Mouse (Mus musculus): ENCODE results near the gene Ppm1n. TPM values are rescaled to one million over a fixed set of nuclear protein-coding genes. Genes with fewer than 3 reads are reported as not detected.

The Ppm1n gene
- total and polyA plus RNA-seq, 3 experiments: not detected

DNA sequence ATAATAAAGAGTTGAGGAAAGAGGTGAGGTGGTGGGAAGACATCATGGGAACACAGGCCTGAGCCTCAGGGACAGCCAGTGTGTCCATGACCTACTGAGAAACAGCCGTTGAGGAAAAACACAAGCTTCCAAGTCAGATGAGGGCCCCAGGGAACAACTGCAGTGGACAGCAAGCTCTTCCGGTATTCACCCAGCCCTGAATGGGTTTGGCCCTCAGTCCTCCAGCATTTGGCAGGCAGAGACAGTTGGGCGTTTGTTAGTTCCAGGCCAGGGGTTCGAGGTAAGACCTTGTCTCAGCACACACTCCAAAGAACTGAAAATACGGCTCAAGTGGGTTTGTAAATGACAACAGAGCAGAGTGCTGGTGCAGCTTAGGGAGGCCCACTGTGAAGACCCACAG, 26.4 kb downstream of the Ppm1n start:
- Histone ChIP-seq H3K36me3 (ENCODE audit: control insufficient read depth in 1 of 2, insufficient read depth in 2 of 2, low read length in 2 of 2) (peaks cover 0 to 3% of the 10 kb centered on the region in 2 experiments; a peak in 2 of 4 replicates), H3K79me2 (ENCODE audit: control insufficient read depth, insufficient read depth, low read length, poor library complexity) (no peaks in the 10 kb centered on the region), H3K27me3 (ENCODE audit: control insufficient read depth in 1 of 2, insufficient read depth in 2 of 2, low read length in 2 of 2) (no peaks in the 10 kb centered on the region), H3K4me3 (ENCODE audit: control insufficient read depth in 1 of 2, insufficient read depth in 1 of 2, low read depth in 2 of 2, low read length in 2 of 2) (no peak overlapping the region), H3K9me3 (replicated peaks; ENCODE audit: insufficient read depth, low read length) (no peaks in the 10 kb centered on the region), H3K9ac (ENCODE audit: control insufficient read depth, low read depth, low read length, poor library complexity, severe bottlenecking) (no peak overlapping the region), H3K27ac (ENCODE audit: control insufficient read depth, low read depth, low read length) (no peak overlapping the region), H3K4me1 (ENCODE audit: control insufficient read depth in 1 of 2, insufficient read depth in 2 of 2, low read length in 2 of 2) (no peaks in the 10 kb centered on the region)
- TF ChIP-seq NELFE (IDR thresholded peaks at IDR 0.05; ENCODE audit: low read depth, low read length): no peak
- TF ChIP-seq EP300 (IDR thresholded peaks at IDR 0.05; ENCODE audit: low read depth in 1 of 2, low read length in 2 of 2): no peak
- no peak for TF ChIP-seq CTCF (IDR thresholded peaks at IDR 0.05 in 2 of 3, conservative IDR thresholded peaks at IDR 0.05 in 1 of 3; ENCODE audit: control insufficient read depth in 1 of 3, insufficient read depth in 1 of 3, low read depth in 2 of 3, low read length in 3 of 3, poor library complexity in 1 of 3, severe bottlenecking in 1 of 3)
- no peak for TF ChIP-seq ZMIZ1 (IDR thresholded peaks at IDR 0.05; ENCODE audit: low read depth, low read length)
- TF ChIP-seq TAL1 (IDR thresholded peaks at IDR 0.05; ENCODE audit: low read length): no peak
- TF ChIP-seq MXI1 (IDR thresholded peaks at IDR 0.05; ENCODE audit: low read depth, low read length): no peak
- TF ChIP-seq ETS1 (IDR thresholded peaks at IDR 0.05; ENCODE audit: low read depth, low read length): no peak
- TF ChIP-seq RAD21 (IDR thresholded peaks at IDR 0.05; ENCODE audit: low read depth, low read length): no peak
- no peak for TF ChIP-seq USF1 (IDR thresholded peaks at IDR 0.05; ENCODE audit: low read depth, low read length)
- no peak for TF ChIP-seq MYC (IDR thresholded peaks at IDR 0.05; ENCODE audit: low read depth, low read length)
- no peak for TF ChIP-seq MAZ (IDR thresholded peaks at IDR 0.05; ENCODE audit: low read depth, low read length)
- TF ChIP-seq MAFK (IDR thresholded peaks at IDR 0.05; ENCODE audit: borderline replicate concordance, low read depth, low read length): no peak
- no peak for TF ChIP-seq E2F4 (IDR thresholded peaks at IDR 0.05; ENCODE audit: borderline replicate concordance, low read depth, low read length)
- no peak for TF ChIP-seq NRF1 (IDR thresholded peaks at IDR 0.05; ENCODE audit: insufficient read depth, low read depth, low read length, poor library complexity, severe bottlenecking)
- DNase-seq (ENCODE audit: low read depth, low spot score): no peak

- TF ChIP-seq ZKSCAN1 (IDR thresholded peaks at IDR 0.05; ENCODE audit: low read depth, low read length) (no peak), JUND (IDR thresholded peaks at IDR 0.05; ENCODE audit: low read depth, low read length) (no peak), SMC3 (IDR thresholded peaks at IDR 0.05; ENCODE audit: low read depth, low read length) (no peak), GATA1 (IDR thresholded peaks at IDR 0.05; ENCODE audit: low read depth, low read length) (no peak), NRF1 (IDR thresholded peaks at IDR 0.05; ENCODE audit: insufficient read depth, low read depth, low read length, poor library complexity, severe bottlenecking) (no peak), CHD2 (IDR thresholded peaks at IDR 0.05; ENCODE audit: low read length) (no peak), CHD1 (IDR thresholded peaks at IDR 0.05; ENCODE audit: low read depth, low read length) (no peak), POLR2AphosphoS2 (IDR thresholded peaks at IDR 0.05; ENCODE audit: low read length) (no peak)
- Histone ChIP-seq H3K4me3 (ENCODE audit: control insufficient read depth in 1 of 2, insufficient read depth in 1 of 2, low read depth in 2 of 2, low read length in 2 of 2) (no peak overlapping the region), H3K79me2 (ENCODE audit: control insufficient read depth, insufficient read depth, low read length, poor library complexity) (no peaks in the 10 kb centered on the region), H3K9me3 (replicated peaks; ENCODE audit: insufficient read depth, low read length) (no peaks in the 10 kb centered on the region), H3K27ac (ENCODE audit: control insufficient read depth, low read depth, low read length) (no peak overlapping the region), H3K9ac (ENCODE audit: control insufficient read depth, low read depth, low read length, poor library complexity, severe bottlenecking) (no peak overlapping the region), H3K27me3 (ENCODE audit: control insufficient read depth in 1 of 2, insufficient read depth in 2 of 2, low read length in 2 of 2) (no peaks in the 10 kb centered on the region), H3K36me3 (ENCODE audit: control insufficient read depth in 1 of 2, insufficient read depth in 2 of 2, low read length in 2 of 2) (peaks cover 0 to 2% of the 10 kb centered on the region in 2 experiments; a peak in 3 of 4 replicates), H3K4me1 (ENCODE audit: control insufficient read depth in 1 of 2, insufficient read depth in 2 of 2, low read length in 2 of 2) (peaks cover 0 to 6% of the 10 kb centered on the region in 2 experiments; a peak in 2 of 4 replicates)
- no peak for DNase-seq (ENCODE audit: low read depth, low spot score)
Observed at GRCm38 (mm10) chr7:19252078-19252477, 27.8 kb downstream of the Ppm1n start.

Measured in MEL (cell line).